Mouse (Mus musculus) thymus, postnatal 4 days (tissue): ENCODE measurements around the gene Tfe3.
"Not testable (repeated sequence)": the region's sequence is repeated elsewhere in the genome, so short reads cannot be mapped to it uniquely, and the experiment has no call there.

Source experiments
- DNase-seq: peaks from one replicate; pipeline ENCODE4 v3.0.0; 2021

Gene Tfe3

DNA sequence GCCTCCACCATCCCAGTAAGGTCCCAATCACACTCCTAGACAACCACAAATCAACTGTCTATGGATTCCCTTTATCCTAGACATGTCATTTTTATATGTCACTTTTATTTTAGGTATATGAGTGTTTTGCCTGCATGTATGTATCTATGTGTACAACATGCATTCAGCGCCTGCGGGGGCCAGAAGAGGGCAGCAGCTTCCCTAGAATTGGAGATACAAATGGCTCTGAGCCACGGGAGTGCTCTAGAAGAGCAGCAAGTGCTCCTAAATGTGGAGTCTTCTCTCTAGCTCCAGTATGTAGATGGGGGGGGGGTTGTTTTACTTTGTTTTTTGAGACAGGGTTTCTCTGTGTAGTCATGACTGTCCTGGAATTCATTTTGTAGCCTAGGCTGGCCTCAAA, 8.7 kb upstream of the Tfe3 start:
- peak; percentile 44 for DNase-seq

DNA sequence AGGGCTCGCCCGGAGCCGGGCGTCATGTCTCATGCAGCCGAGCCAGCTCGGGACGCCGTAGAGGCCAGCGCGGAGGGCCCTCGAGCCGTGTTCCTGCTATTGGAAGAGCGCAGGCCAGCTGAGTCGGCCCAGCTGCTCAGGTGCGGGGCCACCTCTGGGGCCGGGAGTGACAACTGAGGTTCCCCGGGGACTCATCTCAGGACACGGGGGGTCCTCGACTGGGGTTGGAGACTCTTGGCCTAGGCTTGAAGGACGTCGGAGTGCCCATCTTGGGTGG, 499 bp downstream of the Tfe3 start:
- no peak for DNase-seq

DNA sequence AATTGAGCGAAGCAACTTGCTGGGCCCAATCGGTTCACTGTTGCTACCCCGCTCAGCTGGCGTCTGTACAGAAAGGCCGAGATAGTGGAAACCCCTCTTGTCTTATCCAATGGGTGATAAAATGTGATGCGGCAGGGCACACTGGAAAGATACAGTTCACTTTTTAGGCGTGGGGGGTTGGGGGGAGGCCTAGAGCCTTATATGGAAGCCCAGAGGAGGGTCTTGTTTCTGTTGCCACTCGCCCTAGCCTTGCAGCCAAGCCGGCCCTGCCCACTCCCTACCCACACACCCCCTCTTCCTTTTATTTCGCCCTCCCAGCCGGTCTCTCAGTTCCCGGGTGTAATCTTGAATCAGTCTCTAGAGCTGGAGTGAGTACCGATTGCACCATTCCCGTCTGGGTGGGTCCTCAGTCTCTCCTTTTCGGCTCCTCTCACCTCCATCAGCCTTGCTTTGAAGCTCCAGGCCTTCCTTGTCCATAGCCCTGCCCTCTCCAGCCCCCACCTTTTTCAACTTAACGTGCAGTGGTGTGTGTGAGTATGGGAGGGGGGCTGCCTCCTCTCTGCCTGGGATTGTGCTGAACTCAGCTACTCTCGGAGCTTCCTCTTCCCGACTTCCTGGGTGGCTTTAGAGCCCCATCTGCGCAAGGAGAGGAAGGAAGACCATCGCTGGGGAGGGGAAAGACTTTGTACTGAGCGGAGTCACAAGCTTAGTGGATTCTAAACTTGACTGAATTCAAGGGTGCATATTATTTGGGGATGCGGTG, 1.5 kb downstream of the Tfe3 start:
- DNase-seq: peak; percentile 9

DNA sequence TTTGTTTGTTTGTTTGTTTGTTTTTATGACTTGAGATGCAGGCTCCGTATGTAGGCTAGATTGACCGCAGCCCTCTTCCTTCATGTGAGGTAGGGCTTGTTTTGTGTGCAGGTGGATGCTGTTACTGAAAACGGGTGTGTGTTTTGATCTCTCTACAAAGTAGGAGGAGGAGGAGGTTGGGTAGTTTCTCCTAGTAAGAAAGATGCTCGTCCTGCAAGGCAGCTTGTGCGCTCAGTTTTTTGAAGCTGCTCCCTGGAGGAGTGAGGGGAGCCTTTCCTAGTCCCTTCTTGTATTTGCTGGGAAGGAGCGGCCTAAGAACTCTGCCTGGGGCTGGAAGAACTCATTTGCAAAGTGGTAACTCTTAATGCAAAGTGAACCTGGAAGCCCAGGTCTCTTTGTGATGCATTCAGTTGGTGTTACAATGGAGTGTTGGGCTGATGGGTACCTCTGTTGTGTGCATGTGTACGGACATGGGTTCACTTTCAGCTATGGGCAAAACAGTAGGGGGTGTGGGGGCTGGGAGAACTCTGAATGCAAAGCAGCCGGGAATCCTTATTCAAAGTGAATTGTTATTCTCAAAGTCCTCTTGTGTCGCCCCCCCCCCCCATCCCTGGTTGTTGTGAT, 2.4 kb downstream of the Tfe3 start:
- no peak for DNase-seq

DNA sequence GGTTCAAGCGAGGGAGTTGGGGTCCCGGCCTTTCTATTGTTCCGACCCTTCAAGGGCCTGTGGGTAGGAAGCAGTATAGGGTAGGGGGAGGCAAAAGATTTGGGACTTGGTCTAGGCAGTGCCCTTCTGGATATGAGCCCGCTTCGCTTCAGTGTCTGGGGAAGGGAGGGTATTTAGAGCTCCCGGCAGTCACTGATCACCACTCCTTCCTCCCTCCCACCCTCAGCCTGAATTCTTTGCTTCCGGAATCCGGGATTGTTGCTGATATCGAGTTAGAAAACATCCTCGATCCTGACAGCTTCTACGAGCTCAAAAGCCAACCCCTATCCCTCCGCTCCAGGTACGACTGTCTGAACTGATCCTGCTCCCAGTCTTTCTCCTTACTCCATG, 2.9 kb downstream of the Tfe3 start:
- no peak for DNase-seq

DNA sequence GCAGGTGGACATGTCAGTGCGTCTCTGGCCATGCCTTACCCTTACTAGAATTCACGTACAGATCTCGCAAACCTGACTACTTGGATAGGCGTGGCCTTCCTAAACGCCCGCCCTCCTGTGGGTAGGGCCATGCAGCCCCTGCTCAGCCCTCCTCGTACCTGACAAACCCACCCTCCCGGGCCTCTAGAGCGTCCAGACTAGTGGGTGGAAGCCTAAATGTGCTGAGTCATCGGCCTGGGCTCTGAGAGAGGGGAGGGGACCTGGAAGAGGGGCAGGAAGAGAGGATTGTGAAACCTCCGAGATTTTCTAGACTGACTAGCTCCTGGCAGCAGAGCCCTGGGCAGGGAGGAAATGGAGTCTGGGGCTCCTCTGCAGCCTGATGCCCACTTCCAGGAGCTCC, 3.4 kb downstream of the Tfe3 start:
- peak; percentile 28 for DNase-seq

DNA sequence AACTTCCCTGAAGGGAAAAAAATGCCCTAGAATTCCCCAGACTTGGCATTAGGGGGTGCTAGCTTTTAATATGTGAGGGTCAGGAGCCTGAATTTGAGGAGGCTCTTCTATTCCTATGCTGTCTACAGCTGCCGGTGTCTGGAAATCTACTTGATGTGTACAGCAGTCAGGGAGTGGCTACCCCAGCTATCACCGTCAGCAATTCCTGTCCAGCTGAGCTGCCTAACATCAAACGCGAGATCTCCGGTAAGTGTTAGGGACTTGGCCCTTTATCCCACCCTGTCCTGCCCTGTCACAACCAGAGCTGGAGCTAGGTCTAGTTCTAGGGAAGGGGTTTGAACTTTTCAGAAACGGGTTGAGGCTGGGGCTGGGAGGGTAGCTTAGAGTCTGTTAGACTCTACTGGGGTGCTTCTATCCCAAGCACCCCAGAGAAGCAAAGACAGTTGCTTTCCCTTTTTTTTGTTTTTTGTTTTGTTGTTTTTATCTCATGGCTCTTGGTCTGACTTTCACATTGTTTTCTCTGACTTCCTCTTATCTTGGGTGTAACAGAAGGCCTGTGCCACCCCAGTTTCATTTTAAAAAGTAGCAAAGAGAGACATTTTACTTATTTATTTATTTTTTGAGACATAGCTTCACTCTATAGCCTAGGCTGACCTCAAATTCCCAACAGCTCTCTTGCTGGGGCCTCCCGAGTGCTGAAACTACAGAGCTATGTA, 7.1 kb downstream of the Tfe3 start:
- no peak for DNase-seq

DNA sequence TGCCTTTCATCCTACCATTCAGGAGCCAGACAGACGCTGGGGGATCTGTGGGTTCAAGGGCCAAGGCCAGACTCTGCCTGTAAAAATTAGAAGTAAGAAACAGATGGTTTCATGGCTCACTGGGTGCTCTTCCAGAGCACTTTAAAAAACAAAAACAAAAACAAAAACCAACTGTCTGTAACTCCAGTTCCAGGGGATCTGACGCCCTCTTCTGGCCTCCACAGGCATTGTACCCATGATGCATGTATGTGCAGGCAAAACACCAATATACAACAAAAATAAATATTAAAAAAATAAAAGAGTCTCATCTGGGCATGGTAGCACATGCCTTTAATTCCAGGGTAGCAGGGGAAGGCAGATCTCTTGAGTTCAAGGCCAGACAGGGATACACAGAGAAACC, 10.4 kb downstream of the Tfe3 start:
- DNase-seq: peak; percentile 52

DNA sequence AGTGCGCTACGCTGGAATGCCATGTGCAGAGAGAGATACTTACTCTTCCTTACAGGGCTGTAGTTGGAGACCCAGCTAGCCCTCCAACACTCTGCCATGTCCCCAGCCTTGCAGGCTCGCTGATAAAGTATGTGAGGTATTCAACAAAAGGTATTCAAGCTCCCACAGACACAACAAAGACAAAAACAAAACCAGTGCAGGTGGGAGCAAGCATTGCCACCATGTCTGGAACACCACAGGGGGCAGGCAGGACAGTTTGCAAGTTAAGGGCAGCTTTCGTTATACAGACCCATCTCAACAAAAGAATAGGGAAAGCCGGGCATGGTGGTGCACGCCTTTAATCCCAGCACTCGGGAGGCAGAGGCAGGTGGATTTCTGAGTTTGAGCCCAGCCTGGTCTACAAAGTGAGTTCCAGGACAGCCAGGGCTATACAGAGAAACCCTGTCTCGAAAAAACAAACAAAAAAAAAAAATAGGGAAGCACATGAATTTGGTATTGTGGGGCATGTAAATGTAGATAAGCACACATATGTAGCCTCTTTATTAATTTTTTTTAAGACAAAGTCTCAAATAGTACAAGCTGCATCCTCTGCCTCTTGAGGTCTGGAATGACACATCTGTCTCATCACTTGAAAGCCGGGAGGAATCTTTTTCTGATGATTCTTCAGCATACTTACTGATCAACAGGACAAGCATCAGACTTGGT, 13.3 kb downstream of the Tfe3 start:
- DNase-seq: no peak

DNA sequence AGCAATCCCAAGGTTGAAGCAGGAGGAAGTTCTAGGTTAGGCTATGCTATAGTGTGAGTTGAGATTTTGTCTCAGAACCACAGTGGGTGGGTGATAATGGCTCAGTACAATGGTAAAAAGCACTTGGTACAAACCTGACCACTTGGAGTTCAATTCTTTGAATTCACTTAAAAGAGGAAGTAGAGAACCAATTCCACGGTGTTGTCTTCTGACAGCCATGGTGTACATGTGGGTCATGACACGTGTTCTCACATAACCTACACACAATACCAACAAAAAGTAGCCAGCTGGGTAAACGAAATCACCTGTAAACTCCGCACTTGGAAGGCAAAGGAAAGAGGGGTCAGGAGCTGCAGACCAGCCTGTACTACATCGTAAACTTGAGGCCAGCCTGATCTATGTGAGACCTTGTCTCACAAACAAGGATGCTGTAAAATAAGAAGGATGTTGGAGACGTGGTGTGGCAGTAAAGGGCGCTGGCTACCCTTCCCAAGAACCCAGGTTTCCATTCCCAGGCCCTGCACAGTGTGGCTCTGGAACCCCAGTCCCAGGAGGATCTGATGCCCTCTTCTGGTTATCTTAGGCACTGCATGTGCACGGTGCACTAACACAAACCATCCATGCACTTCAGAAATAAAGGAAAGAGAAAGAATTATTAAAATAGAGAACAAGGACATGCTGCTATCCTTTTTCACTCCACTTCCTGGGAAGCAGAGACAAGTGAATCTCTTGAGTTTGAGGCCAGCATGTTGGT, 14.1 kb downstream of the Tfe3 start:
- peak; percentile 69 for DNase-seq

DNA sequence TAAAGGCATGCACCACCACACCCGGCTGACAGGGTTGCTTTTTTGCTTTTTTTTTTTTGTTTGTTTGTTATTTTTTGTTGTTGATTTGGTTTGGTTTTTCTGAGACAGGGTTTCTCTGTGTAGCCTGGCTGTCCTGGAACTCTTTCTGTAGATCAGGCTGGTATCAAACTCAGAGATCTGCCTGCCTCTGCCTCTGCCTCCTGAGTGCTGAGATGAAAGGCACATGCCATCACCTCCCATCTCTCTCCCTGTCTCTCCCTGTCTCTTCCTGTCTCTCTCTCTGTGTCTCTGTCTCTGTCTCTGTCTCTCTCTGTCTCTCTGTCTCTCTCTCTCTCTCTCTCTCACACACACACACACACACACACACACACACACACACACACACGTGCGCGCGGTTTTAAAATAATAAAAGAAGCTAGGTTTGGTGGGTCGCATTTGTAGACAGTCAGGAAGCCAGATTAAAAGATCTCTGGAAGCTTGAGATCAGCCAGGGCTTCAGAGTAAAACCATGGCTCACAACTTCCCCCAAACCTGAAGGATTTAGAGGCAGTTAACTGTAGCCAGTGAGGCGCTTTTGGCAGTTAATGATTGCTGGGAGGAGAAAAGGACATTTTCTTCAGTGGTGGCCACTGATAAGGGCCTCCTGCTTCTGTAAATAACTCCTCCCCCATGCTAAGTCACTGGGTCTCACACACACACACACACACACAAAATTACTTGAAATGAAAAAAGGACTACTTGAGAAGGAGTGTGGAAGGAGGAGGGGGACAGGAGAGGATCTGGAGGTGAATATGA, 16.3 kb downstream of the Tfe3 start:
- no peak for DNase-seq

DNA sequence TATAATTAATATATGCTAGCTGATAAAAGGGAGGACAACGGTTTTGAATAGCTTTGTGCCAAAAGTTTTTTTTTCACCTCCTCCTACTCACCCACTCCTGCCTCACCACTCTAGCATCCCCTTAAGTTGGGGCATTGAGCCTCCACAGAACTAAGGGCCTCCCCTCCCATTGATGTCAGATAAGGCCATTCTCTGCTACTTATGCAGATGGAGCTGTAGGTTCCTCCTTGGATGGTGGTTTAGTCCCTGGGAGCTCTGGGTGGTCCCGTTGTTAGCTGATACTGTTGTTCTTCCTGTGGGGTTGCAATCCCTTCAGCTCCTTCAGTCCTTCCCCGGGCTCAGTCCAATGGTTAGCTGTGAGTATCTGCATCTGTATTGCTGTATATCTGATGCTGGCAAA, 16.9 kb downstream of the Tfe3 start:
- DNase-seq: no peak

DNA sequence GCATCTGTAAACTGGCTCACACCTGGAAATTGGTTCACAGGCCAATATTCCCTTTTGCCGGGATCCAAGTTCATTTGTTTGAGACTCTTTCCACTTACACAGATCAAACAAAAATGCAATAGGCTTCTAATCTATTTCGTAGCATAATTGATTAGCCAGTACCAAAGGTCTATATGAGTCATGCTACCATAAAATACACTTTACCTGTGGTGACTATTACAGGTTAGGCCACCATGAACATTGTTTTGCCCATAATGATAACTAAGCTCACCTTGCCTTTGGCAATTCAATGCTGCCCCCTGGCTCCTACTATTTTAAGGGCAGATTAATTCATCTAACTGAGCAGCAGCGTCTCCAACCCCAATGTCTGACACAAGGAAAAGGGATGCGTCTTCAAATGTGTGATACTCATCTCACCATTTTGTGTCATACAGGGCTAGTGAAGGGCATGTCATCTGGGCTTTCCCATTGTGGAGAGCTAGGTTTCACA, 20.3 kb downstream of the Tfe3 start:
- DNase-seq: no peak

DNA sequence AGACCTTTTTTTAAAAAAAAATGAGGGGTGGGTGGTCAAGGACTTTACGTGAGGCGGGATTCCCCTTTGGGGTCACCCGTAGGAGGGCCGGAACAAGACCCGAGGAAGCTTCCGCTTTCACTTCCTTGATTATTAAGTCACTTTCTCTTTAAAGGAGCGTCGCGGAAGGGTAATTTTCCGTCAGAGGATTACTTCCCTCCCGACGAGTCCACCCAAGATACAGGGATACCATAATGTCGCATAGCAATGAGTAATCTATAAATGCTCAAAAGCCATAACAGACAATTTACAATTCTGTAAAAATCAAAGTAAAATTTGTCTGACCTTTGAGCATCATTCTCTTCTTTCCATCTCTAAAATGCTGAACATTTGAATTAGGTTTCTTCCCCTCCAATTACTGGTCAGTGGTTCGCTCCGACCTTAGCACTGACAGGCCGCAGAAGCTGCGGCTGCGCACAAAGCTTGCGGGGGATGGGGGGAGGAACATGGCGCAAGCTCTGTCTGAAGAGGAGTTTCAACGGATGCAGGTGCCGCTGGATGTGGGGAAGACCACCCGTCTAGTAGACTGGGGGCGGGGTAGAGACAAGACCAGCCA, 27.3 kb downstream of the Tfe3 start, which contains the start of gene Gripap1:
TSS of gene Gripap1 (plus strand) at position 224 of the 595 bp plus-strand sequence.
- DNase-seq: peak; percentile 83

DNA sequence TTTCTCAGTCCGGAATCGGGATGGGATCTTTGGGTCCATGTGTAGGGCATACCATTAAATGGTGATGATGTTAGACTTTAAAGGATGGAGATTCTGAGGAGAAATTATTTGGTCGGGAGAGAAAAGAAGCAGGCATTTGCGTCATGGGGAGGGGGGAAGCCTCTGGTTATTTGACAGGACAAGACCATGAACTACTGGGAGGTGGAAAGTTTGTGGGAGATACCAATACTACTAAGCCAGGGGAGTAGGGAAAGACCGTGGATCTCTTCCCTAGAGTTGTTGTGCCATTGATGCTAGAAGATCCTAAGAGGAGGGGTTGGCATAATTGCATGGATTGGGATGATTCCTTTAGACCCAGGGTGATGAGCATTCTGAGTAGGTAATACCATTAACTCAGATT, 27.9 kb downstream of the Tfe3 start:
- DNase-seq: no peak

DNA sequence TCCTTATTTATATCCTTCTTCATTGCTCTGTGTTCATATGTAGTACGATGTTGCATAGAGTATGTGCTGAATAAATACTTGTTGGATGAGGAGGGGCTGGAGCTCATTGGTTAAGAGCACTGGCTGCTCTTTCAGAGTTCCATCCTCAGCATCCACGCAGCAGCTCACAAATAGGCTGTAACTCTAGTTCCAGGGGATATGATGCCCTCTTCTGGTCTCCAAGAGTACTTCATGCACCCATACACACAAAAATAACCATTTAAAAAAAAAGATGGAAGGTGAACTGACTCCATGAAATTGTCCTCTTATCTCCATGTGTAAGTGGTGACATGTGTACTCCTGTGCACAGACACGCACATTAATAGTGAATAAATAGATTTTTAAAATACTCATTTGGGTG, 31.0 kb downstream of the Tfe3 start:
- DNase-seq: no peak

DNA sequence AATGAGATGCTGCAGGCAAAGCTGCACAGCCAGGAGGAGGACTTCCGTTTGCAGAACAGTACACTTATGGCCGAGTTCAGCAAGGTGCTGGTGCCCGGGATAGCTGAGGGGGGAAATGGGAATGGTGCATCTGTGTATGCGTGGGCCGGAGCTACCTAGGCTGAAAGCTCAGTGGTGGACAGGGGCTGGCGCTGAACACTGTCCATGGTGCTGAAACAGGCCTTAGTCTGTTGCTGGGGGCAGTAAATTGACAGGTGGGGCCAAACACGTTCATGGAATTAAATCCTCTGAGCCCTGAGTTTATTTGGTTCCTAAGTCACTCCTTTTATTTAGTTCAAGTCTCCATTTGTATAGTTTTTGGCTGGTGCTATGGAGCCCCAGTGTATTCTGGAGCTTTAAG, 32.7 kb downstream of the Tfe3 start:
- peak; percentile 62 for DNase-seq

DNA sequence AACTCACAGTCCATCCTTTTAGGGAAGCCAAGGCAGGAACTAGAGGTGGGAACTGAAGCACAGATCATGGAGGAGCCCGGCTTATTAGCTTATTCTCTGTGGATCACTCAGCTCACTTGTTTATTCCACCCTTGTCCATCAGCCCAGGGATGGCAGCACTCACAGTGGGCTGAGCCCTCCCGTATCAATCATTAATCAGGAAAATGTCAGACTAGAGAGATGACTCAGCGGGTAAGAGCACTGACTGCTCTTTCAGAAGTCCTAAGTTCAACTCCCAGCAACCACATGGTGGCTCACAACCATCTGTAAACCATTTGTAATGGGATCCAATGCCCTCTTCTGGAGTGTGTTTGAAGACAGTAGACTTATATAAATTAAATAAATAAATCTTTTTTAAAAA, 35.0 kb downstream of the Tfe3 start:
- no peak for DNase-seq

DNA sequence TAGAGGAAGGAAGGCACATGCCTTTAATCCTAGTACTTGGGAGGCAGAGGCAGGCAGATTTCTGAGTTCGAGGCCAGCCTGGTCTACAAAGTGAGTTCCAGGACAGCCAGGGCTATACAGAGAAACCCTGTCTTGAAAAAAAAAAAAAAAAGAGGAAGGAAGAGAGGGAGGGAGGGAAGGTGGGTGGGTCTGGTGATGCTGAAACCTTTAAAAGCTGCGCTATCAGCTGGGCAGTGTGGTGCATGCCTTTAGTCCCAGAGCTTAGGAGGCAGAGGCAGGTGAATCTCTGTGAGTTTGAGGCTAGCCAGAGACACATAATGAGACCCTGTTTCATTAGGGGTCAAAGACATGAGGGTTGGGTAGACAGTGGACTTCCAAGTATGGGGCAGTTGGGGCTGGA, 39.8 kb downstream of the Tfe3 start:
- not testable (repeated sequence) for DNase-seq

DNA sequence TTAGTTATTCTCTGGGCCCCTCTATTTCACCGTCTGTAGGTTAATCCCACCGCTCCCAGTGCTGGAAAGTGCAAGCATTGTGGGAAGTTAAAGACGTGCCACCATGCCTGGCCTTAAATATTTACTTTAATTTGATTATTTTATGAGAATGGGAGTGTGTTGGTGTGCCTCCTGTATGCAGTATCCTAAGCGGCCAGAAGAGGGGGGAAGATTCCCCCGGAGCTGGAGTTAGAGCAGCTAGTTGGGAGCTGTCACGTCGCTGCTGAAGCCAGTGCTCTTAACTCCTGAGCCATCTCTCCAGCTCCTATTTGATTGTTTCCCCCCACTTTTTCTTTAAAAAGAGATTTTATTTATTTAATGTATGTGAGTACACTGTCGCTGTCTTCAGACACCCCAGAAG, 52.7 kb downstream of the Tfe3 start:
- peak; percentile 60 for DNase-seq
